Mouse (Mus musculus): ENCODE measurements around the gene Mreg.
A peak's percentile ranks its signal among the peaks of the same experiment; 100 is the strongest.
"Not testable (repeated sequence)": the region's sequence is repeated elsewhere in the genome, so short reads cannot be mapped to it uniquely, and the experiment has no call there.

Mreg gene

DNA sequence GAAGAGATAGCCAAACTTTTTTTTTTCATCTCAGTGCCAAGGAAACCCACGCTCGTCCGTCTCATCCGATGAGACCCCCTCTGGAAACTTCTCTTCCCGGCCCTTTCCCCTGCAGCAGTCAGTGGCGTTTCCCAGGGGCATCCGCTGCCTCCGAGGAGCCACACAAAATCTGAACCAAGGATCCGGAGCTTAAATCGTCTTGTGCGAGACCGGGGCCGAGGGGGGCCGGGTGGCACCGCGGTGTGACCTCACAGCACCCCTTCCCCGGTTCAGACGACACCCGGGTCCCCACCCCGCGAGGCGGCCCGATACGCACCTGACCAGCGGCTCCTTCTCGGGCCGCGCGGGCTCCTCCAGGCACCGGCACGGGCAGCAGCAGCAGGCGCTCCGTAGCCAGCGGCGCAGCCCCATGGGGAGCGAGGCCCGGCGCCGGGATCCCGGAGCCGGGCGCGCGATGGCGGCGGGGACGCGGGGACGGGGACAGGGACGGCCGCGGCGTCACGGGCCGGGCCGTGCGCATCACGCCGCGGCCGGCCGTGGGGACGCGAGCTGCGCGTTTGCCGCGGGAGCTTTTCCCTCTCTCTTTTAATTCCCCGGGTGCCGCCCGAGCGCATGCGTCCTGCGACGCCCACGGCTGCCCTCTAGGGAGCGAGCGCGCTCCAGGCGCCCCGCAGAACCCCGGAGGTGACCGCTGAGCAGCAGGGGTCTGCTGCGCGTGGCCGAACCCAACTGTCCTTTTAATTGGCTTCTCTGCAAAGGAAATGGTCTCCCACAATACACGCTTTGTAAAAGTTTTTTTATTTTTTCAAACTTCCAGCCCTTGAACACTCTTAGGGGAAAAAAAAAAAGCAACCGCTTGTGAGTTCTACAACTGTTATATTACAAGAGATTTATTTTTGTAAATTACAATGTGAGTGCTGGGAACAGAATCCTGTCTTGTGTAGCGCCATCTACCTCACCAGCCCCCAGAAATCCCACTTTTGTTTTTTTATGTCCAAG, at the start of gene Mreg:
TSS of gene Mreg (minus strand) at position 607 of the 999 bp plus-strand sequence.
- DNase-seq (ENCODE audit: low read depth): no peak

DNA sequence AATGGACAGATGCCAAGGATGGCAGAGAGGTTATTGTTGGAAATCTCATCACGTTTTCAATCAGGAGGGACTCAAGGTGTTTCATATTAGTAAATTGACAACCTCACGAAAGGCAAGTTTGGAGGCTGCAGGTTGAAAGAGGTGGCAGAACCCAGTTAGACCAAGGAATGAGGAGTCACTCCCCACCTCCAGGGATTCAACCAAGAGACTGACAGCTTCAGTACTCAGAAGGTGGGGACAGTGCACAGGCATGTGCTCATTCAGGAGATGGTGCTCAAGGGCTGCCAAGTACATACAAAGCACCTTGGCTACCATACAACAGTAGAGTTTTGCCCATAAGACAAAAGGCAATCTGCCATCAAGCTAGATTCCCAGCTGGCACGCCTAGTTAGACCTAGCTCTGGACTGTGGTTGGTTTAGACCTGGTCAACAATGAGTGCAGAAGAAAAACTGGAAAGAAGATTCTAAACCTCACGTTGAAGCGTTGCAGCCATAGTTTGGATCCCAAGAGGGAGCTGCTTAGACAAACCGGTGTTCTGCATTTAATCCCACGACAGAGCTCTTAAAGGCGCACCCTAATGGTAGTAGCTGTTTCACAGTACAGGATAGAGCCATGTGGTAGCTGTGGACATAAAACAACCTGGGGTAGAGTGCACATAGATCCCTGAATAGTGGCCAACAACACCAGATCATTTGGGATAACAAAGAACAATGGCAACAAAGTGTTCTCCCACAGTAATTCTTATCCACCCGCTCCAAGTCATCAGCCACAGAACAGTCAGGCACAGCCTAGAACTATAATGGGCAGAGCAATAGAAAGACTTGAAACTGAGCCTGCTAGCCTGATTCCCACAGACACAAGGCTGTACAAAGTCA, 44.5 kb upstream of the Mreg start:
- DNase-seq (ENCODE audit: low read depth): no peak

DNA sequence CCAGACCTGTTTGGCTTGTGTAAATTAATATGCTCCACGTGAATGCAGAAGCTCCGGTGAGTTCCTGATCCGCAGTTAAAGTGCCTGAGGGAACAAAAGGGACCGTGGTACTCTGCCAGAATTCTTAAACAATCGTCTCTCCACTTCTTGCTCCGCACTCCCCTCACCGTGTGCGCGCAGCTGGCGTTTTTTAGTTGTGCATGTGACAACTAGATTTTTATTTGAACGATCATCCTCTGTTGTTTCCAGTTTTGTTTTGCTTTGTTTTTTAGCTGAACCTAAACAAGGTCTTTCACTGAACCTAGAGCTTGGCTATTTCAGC, 43.7 kb upstream of the Mreg start:
- no peak for DNase-seq (ENCODE audit: low read depth)

DNA sequence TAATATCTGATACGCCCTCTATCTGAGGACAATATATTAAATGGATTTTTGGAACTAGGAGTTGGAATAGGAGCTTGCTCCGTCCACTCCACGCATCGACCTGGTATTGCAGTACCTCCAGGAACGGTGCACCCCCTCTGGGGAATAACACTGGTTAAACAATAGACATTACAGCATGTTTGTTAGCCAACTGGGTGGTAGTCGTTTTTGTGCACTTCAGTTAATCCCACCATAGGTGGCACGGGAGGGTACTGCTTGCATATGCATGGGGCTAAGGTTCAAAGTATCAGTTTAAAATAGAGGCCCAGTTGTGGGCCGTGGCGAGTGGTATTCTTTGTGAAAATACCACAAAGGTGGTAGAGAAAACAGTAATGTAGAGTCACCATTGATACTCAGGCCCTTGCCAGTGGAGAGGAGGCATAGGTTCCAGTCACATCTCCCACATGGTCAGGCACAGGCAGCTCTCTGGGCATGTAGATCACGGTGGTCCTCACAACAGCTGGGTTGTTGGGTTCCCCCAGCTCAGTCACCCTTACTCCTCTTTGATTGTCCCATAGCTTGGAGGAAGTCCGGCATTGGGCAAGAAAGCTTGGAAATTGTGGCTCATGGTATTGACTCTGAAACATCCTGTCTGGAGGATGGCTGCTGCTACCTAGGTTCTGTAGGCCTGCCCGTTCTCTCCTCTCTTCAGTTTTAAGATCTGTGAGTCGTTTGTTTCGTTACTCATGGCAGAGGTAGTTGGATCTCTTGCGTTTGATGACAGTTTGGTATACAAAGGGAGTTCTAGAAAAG, 43.2 kb upstream of the Mreg start:
- peak; percentile 88 for DNase-seq (ENCODE audit: low read depth)

DNA sequence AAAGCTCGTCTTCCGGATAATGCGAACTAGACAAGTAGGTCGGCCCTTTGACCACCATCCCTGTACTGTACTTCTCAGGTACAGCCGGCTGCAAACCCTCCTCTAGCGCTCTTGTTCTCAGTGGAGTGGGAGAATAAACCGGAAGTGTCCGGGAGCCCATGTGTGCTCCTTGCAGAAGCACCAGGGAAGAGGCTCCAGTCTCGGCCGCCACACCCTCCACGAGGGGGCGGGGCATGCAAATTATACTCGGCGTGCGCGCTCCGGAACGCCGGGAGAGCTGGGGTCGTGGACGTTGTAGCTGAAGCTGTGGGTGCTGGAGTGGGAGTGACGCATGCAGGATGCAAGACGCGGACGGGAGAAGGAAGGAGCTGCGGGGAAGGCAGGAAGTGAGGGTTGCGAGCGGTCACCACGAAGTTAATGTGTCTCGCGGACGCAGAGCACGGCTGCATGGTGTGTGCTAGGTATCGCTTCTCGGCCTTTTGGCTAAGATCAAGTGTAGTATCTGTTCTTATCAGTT, 42.5 kb upstream of the Mreg start:
- DNase-seq (ENCODE audit: low read depth): peak; percentile 44

DNA sequence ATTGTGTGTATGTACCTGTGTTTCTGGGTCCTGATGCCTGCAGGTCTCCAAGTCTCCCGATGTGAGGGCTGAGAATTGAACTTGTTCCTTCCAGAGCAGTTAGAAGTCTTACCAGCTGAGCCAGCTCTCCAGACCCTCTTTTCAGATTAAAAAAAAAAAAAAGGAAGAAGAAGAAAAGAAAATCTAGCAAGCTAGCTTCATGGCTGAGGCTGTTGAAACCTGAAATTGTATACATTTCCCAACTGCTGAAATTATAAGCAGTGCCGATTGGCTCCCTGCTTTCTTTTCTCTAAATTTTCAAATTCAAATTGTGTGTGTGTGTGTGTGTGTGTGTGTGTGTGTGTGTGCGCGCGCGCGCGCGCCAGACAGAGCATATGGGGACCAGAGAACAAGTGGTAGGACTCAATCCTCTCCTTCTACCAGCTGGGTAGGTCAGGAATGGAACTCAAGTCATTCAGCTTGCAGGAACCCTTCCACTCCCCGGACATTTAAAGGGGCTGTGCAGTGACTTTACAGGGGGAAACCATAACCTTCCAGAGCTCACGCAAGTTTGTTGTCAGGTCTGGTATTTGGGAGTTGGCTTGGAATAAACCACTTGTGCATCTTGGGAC, 41.9 kb upstream of the Mreg start:
- no peak for DNase-seq (ENCODE audit: low read depth)

DNA sequence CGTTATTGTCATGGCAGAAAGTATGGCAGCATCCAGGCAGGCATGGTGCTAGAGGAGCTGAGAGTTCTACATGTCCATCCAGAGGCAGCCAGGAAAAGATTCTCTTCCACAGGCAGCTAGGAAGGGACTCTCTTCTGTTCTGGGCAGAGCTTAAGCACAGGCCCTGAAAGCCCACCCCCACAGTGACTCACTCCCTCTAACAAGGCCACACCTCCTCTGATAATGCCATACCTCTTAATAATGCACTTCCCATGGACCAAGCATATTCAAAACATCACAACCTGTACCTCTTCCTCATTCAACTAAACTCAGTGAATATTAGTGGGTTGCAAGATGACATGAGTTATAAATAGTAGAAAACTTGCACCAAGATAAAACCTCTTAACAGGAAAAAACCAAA, 39.7 kb upstream of the Mreg start:
- no peak for DNase-seq (ENCODE audit: low read depth)

DNA sequence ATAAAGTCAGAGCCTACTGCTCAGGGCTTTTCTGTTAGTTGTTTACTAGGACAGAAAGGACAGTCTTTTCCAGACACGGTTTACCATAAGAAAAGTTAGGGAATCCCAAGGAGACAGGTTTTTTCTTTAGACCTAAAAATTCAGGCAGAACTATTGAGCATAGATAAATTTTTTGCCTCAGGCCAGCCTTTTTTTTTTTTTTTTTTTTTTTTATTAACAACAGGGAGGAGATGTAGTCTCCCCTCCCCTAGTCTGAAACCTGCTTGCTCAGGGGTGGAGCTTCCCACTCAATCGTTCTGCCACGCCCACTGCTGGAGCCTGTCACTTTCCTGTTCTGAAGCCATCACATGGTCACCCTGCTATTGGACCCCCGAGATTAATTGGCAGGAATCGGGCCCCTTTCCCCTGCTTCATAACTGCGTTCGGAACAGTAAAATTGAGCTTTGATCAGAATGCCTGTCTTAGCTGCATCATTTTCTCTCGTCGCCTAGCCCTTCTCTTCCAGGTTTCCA, 36.2 kb upstream of the Mreg start:
- not testable (repeated sequence) for DNase-seq (ENCODE audit: low read depth)

DNA sequence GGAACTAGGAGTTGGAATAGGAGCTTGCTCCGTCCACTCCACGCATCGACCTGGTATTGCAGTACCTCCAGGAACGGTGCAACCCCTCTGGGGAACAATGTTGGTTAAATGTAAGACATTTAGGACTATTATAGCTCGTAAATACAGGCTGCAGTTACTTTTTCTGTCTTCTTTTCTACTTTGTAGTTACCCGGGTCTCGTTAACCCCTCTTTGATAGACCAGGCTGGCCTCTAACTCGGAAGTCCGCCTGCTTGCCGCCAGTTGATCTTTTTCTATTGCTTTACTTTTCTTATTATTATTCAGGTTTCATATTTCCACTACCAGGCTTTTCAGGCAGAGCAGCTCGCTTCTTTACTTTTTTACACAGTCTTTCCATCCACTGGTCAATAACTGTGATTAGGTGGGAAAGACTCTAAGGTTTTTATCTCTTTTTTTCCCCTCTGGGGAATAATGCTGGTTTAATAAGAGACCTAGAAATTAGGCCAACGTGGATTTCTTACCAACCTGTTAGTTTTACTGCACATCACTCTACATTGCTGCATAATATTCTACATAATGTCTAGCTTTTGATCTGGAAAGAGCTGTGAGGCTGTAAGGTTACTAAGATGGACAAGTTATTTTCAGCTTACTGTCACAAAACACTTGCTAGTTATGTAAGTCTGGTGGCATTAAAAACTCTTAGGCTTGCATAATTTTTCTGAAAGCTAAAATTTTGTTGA, 32.4 kb upstream of the Mreg start:
- peak; percentile 79 for DNase-seq (ENCODE audit: low read depth)

DNA sequence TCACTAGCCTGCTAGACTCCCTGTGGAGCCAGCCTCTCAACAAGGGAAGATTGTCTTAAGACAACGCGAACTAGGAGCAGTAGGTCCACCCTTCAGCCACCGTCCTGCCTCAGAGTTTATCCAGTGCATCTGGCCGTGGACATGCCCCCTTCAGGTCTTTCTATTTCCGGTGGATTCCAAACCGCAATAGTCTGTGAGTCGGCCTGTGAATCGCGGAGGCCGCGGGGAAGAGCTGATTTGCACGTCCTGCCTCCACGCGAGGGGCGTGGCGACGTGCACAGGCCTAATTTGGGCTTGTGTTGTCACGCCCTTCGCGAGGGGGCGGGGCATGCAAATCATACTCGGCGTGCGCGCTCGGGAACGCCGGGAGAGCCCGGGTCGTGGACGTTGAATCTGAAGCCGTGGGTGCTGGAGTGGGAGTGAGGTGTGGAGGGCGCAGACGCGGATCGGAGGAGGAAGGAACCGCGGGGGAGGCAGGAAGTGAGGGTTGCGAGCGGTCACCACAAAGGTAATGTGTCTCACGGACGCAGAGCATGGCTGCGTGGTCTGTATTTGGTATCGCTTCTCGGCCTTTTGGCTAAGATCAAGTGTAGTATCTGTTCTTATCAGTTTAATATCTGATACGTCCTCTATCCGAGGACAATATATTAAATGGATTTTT, 31.7 kb upstream of the Mreg start:
- peak; percentile 73 for DNase-seq (ENCODE audit: low read depth)

DNA sequence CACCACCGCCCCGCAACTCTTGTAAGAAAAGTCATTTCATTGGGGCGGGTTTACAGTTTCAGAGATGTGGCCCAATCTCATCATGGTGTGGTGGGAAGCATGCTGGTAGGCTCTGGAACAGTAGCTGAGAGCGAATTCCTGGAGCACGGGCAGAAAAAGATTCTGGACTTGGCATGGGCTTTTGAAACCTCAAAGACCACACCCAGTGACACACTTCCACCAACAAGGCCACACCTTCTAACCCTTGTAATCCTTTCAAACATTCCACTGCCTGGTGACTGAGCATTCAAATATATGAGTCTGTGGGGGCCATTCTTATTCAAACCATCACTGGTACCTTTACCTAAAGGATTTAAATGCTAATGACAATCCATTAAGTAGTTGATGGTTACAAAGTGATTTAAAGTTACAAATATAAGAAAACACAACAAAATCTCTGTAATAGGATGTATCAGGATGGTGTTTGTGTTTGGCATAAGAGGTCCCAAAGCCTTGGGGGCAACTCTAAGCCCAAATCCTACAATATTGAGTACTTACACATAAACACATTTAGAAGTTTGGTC, 30.6 kb upstream of the Mreg start:
- no peak for DNase-seq (ENCODE audit: low read depth)

DNA sequence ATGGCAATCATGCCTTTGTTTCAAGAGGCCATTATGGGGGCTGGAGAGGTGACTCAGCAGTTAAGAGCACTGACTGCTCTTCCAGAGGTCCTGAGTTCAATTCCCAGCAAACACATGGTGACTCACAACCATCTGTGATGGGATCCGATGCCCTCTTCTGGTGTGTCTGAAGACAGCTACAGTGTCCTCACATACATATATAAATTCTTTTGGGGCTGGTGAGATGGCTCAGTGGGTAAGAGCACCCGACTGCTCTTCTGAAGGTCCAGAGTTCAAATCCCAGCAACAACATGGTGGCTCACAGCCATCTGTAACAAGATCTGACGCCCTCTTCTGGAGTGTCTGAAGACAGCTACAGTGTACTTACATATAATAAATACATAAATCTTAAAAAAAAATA, 27.0 kb upstream of the Mreg start:
- not testable (repeated sequence) for DNase-seq (ENCODE audit: low read depth)

DNA sequence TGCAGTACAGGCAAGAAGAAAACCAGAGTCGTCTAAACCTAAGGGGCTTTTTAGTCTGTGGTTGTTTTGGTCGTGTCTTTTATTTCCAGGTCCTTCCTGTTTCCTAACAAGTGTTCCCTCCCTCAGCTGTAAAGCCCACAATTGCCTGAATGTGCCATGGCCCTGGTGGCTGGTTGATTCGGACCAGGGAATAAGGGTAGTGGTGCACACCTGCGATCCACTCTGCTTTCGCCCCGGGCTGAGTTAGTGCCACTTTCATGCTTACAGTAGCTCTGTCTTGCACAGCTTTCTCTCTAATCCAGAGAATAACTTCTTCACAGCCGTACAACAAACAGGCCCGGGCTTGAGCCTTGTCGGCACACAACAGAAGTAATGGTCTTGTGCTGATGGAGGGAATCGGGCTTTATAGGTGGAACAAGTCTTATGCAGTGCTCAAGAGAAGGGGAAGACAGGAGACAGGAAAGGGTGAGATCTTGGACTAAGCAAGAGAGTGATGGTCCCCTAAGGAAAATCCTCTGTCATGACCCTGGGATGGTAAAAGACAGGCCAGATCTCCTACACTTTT, 26.0 kb upstream of the Mreg start:
- no peak for DNase-seq (ENCODE audit: low read depth)

DNA sequence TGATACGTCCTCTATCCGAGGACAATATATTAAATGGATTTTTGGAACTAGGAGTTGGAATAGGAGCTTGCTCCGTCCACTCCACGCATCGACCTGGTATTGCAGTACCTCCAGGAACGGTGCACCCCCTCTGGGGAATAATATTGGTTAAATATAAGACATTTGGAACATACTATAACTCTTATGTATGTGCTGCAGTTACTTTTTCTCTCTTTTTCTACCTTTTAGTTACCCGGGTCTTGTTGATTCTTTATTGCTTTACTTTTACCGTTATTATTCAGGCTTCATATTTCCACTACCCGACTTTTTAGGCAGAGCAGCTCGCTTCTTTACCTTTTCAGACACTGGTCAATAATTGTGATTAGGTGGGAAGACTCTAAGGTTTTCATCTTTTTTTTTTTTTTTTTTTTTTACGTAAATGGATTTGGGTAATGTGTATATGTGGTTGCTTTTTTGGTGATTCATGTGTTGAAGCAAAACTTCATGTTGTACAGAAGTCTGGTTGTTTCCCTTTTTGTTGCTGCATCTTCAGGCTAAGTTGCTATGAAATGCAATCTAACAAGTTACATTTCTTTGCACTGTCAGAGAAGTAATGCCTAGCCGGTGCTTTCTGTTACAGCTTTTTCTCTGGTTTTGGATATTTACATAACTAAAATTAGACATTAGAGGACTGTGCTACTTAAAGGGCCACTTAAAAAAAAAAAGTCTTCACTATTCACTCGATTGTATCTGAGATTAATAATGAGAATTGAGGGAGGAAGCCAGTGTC, 25.1 kb upstream of the Mreg start:
- DNase-seq (ENCODE audit: low read depth): peak; percentile 33

DNA sequence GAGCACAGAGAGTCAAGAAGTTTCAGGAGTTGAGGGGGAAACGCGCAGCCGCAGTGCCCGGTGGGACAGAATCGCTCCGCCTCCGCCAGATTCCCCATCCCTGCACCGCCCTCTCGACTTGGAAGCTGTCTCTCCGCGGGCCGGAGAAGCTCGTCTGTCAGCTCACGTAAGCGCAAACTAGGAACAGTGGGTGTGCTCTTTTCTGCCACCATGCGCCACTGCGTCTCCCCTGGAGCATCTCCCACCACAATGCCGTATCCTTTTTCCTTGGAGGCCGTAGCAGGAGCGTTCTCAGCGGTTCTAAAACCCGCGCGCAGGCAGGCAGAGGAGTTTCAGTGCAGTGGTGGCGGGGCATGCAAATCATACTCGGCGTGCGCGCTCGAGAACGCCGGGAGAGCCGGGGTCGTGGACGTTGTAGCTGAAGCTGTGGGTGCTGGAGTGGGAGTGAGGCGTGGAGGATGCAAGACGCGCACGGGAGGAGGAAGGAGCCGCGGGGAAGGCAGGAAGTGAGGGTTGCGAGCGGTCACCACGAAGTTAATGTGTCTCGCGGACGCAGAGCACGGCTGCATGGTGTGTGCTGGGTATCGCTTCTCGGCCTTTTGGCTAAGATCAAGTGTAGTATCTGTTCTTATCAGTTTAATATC, 24.4 kb upstream of the Mreg start:
- DNase-seq (ENCODE audit: low read depth): not testable (repeated sequence)

DNA sequence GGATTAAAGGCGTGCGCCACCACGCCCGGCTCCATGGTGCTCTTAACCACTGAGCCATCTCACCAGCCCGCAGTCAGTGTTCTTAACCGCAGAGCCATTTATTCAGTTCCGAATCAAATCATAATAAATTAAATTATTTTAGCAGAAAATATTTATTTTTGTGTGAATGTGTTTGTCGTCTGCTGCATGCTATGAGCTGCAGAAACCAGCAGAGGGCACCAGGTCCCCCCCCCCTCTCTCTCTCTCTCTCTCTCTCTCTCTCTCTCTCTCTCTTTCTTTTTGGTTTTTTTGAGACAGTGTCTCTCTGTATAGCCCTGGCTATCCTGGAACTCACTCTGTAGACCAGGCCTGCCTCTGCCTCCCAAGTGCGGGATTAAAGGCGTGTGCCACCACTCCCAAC, 20.5 kb upstream of the Mreg start:
- not testable (repeated sequence) for DNase-seq (ENCODE audit: low read depth)

DNA sequence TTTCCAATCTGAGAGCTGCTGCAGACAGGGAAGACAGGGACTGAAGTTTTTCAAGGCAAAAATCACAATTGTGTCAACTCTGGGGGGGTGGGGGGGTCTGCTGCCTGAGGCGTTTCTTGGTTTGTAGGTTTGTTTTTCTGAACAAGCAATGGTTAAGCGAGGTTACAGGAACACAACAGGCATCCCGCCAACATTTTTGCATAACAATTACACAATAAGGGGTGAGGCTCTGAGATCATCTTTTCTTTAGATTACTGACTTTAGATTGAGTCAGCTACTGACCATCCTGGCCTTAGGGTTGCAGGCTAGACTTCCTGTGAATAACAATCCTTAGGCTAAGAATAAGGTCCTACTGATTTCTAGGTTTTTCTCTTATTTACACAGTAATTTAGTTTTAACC, 16.9 kb upstream of the Mreg start:
- no peak for DNase-seq (ENCODE audit: low read depth)

DNA sequence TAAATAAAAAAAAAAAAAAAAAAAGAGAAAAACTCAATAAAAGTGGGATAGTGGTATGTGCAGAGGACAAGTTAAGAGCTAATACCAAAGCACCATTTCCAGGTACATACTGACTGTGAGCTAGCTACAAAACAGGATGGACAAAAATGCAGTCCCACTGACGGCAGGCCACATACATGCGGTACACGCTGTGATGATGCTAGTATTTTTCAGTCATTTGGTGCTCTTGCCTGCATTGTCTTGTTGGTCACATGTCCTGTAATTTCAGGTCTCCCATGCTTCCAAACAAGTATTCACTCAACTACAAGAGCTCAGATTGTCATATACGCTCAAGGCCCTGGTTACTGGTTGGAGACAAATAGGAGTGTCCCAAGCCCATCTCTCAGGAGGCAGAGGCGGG, 15.4 kb upstream of the Mreg start:
- no peak for DNase-seq (ENCODE audit: low read depth)
